Mouse (Mus musculus): ENCODE measurements at regions not wholly inside any gene's neighbourhood (a gene's known extent, or its start where the extent isn't known, plus 50 kb on each side); places are given as distances from the start of the nearest gene placed in this dataset.
"Not testable (repeated sequence)": the region's sequence is repeated elsewhere in the genome, so short reads cannot be mapped to it uniquely, and the experiment has no call there.

DNA sequence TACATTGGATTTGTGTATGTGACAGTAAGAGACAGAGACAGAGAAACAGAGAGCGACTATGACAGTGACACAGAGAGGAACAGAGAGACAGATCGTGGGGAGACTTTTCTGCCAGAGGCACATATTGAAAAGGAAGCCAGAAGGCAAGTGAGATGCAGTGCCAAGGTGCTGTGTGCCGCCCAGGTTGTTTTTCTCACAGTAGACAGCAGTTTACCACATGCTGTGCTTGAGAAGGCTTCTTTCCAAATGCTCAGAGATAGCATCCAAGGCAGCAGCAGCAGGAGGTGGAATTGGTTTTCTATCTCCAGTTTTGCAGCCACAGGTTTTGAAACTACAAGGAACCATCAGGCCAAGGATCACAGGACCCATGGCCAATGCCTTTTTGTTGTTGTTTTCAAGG lies 466.5 kb downstream of the Lrfn5 start:
- no peak for DNase-seq (ENCODE audit: low read depth, low spot score)

- not testable (repeated sequence) for DNase-seq (ENCODE audit: low read depth, low spot score)
Measured at GRCm38 (mm10) chr12:61993858-61994257, 470.9 kb downstream of the Lrfn5 start.

- DNase-seq (ENCODE audit: low read depth, low spot score): peak; percentile 7
Measured at GRCm38 (mm10) chr12:61994294-61994693, 471.3 kb downstream of the Lrfn5 start.

DNA sequence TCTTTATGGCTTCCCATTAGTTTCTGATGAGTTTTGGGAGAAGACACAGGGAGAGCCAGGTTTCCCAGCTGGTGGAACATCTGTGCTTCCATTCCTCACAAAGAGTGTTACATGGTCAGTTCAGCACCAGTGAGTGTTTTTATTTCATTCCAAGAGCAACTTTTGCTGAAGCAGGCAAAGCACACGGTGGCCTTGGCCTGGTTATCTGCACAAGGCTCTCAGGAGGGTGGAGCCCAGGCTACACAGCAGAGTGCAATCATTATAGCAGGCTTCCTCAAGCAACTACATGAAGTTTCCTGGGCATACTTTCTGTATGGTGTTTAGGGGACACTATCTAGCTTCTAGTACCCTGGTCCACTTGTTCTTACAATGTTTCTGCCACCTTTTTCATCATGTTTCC lies 490.4 kb downstream of the Lrfn5 start:
- no peak for DNase-seq (ENCODE audit: low read depth, low spot score)

- DNase-seq (ENCODE audit: low read depth, low spot score): not testable (repeated sequence)
Measured at GRCm38 (mm10) chr12:62017676-62018075, 494.7 kb downstream of the Lrfn5 start.
